Mouse (Mus musculus) heart, adult 8-10 months (tissue): ENCODE measurements around the gene Hdc. TPM values are rescaled to one million over a fixed set of nuclear protein-coding genes. Genes with fewer than 3 reads are reported as not detected.
"Not testable (repeated sequence)": the region's sequence is repeated elsewhere in the genome, so short reads cannot be mapped to it uniquely, and the experiment has no call there.

ENCODE experiments used
- DNase-seq: peaks from one replicate; pipeline ENCODE4 v3.0.0; 2022; ENCODE audit warnings: low spot score
- total RNA-seq, 4 experiments: library from RNA; stranded (reverse); gene quantifications; 2 replicates each; pipeline ENCODE4 v1.2.4; 2022

The Hdc gene
- total RNA-seq: 1 to 10 TPM in 2 of 4 experiments, under 1 TPM in 2; 0.46 to 4.2 (median 1.2) TPM

GRCm38 (mm10) chr2:126619249-126619704, at the start of gene Hdc:
TSS of gene Hdc (minus strand) at chr2:126619299.
- no peak for DNase-seq

- no peak for DNase-seq
Measured at GRCm38 (mm10) chr2:126668621-126669252, 49.6 kb upstream of the Hdc start.

- DNase-seq: no peak
Measured at GRCm38 (mm10) chr2:126665984-126666383, 46.9 kb upstream of the Hdc start.

GRCm38 (mm10) chr2:126663481-126663880, 44.4 kb upstream of the Hdc start:
- no peak for DNase-seq

GRCm38 (mm10) chr2:126652929-126653328, 33.8 kb upstream of the Hdc start:
- no peak for DNase-seq

- DNase-seq: no peak
Measured at GRCm38 (mm10) chr2:126647762-126648161, 28.7 kb upstream of the Hdc start.

GRCm38 (mm10) chr2:126646461-126646860, 27.4 kb upstream of the Hdc start:
- no peak for DNase-seq

GRCm38 (mm10) chr2:126644768-126645167, 25.7 kb upstream of the Hdc start:
- DNase-seq: no peak

- no peak for DNase-seq
Measured at GRCm38 (mm10) chr2:126640298-126640697, 21.2 kb upstream of the Hdc start.

GRCm38 (mm10) chr2:126635939-126636823, 17.1 kb upstream of the Hdc start:
- DNase-seq: peak; percentile 68

- DNase-seq: no peak
Measured at GRCm38 (mm10) chr2:126633165-126633564, 14.1 kb upstream of the Hdc start.

GRCm38 (mm10) chr2:126628455-126628995, 9.4 kb upstream of the Hdc start:
- DNase-seq: no peak

- DNase-seq: no peak
Measured at GRCm38 (mm10) chr2:126623138-126623537, 4.0 kb upstream of the Hdc start.

- no peak for DNase-seq
Measured at GRCm38 (mm10) chr2:126622455-126622854, 3.4 kb upstream of the Hdc start.

- no peak for DNase-seq
Measured at GRCm38 (mm10) chr2:126618470-126619179, 474 bp downstream of the Hdc start.

GRCm38 (mm10) chr2:126615355-126615754, 3.7 kb downstream of the Hdc start:
- no peak for DNase-seq

GRCm38 (mm10) chr2:126609600-126609999, 9.5 kb downstream of the Hdc start:
- not testable (repeated sequence) for DNase-seq

GRCm38 (mm10) chr2:126607553-126608203, 11.4 kb downstream of the Hdc start:
- peak; percentile 62 for DNase-seq

- DNase-seq: no peak
Measured at GRCm38 (mm10) chr2:126606688-126607062, 12.4 kb downstream of the Hdc start.

- DNase-seq: no peak
Measured at GRCm38 (mm10) chr2:126606061-126606687, 12.9 kb downstream of the Hdc start.
